Mouse (Mus musculus) erythroblast, embryonic 14.5 days (primary cell): ENCODE results near the gene Dtx1. TPM values are rescaled to one million over a fixed set of nuclear protein-coding genes. Genes with fewer than 3 reads are reported as not detected.

ENCODE experiments used
- H3K27me3 ChIP-seq: 2 replicates; pipeline ENCODE4 v1.6.1; 2012; ENCODE audit warnings: inconsistent platforms; ENCODE audit not compliant: control insufficient read depth
- H3K36me3 ChIP-seq: 2 replicates; pipeline ENCODE4 v1.6.1; 2012; ENCODE audit warnings: mild to moderate bottlenecking, inconsistent platforms; ENCODE audit not compliant: control insufficient read depth
- H3K4me1 ChIP-seq: 2 replicates; pipeline ENCODE4 v1.6.1; 2012; ENCODE audit warnings: inconsistent platforms; ENCODE audit not compliant: control insufficient read depth
- H3K4me3 ChIP-seq: replicated peaks from 2 replicates; pipeline ENCODE3; 2012; ENCODE audit warnings: moderate library complexity, mild to moderate bottlenecking, inconsistent platforms
- H3K9me3 ChIP-seq: 2 replicates; pipeline ENCODE4 v1.6.1; 2012; ENCODE audit warnings: low read length, inconsistent platforms, mixed read lengths; ENCODE audit not compliant: control insufficient read depth
- GATA1 ChIP-seq: IDR thresholded peaks from 2 replicates; pipeline ENCODE4 v1.6.1; 2012; ENCODE audit warnings: low read length, inconsistent platforms, mixed read lengths
- TAL1 ChIP-seq: IDR thresholded peaks from 3 replicates; pipeline ENCODE4 v1.6.1; 2012; ENCODE audit warnings: low read length, inconsistent platforms, mixed read lengths
- polyA plus RNA-seq: library from polyadenylated mRNA; stranded (reverse); fragments of >175 nt; gene quantifications from 2 replicates; pipeline ENCODE4 v1.2.3, GENCODE M21; 2012

The Dtx1 gene
- polyA plus RNA-seq, 1 experiment, result not detected

- H3K4me1 ChIP-seq, result no peaks in the 10 kb centered on the region; the same call in 1 of the 2 replicates
- H3K9me3 ChIP-seq, result peaks cover 4% of the 10 kb centered on the region
- H3K27me3 ChIP-seq, result peaks cover 7% of the 10 kb centered on the region; the same call in 1 of the 2 replicates
- no peak overlapping the region for H3K4me3 ChIP-seq
- TF ChIP-seq TAL1 (no peak), GATA1 (no peak)
- H3K36me3 ChIP-seq, result no peaks in the 10 kb centered on the region
These were observed 38.1 kb downstream of the Dtx1 start for GRCm38 (mm10) chr5:120673626-120674025.

GRCm38 (mm10) chr5:120671865-120672264 lies 39.9 kb downstream of the Dtx1 start:
- peaks cover under 1% of the 10 kb centered on the region; the same call in 1 of the 2 replicates for H3K27me3 ChIP-seq
- TF ChIP-seq TAL1, result no peak
- no peak for TF ChIP-seq GATA1
- no peaks in the 10 kb centered on the region for H3K9me3 ChIP-seq
- H3K36me3 ChIP-seq, result no peaks in the 10 kb centered on the region
- no peaks in the 10 kb centered on the region for H3K4me1 ChIP-seq
- H3K4me3 ChIP-seq, result no peak overlapping the region

GRCm38 (mm10) chr5:120670132-120670531 lies 41.6 kb downstream of the Dtx1 start:
- H3K4me3 ChIP-seq, result no peak overlapping the region
- TF ChIP-seq GATA1 (no peak), TAL1 (no peak)
- no peaks in the 10 kb centered on the region for H3K9me3 ChIP-seq
- H3K4me1 ChIP-seq, result no peaks in the 10 kb centered on the region
- no peaks in the 10 kb centered on the region for H3K36me3 ChIP-seq
- peaks cover 6% of the 10 kb centered on the region; the same call in 1 of the 2 replicates for H3K27me3 ChIP-seq

- peaks cover 6% of the 10 kb centered on the region; the same call in 1 of the 2 replicates for H3K27me3 ChIP-seq
- TF ChIP-seq GATA1 (no peak), TAL1 (no peak)
- H3K36me3 ChIP-seq, result no peaks in the 10 kb centered on the region
These were observed 43.0 kb downstream of the Dtx1 start for GRCm38 (mm10) chr5:120668761-120669160.

GRCm38 (mm10) chr5:120664888-120665287 lies 46.8 kb downstream of the Dtx1 start:
- TF ChIP-seq TAL1 (no peak), GATA1 (no peak)
- Histone ChIP-seq H3K4me3 (no peak overlapping the region), H3K9me3 (no peaks in the 10 kb centered on the region), H3K4me1 (no peaks in the 10 kb centered on the region), H3K36me3 (no peaks in the 10 kb centered on the region), H3K27me3 (peaks cover 14% of the 10 kb centered on the region)

More at GRCm38 (mm10) chr5:120668761-120669160, 43.0 kb downstream of the Dtx1 start:
- Histone ChIP-seq H3K4me3 (no peak overlapping the region), H3K4me1 (no peaks in the 10 kb centered on the region), H3K9me3 (no peaks in the 10 kb centered on the region)

GRCm38 (mm10) chr5:120660816-120661215 lies 50.9 kb downstream of the Dtx1 start:
- TF ChIP-seq TAL1 (no peak), GATA1 (no peak)
- no peak overlapping the region for H3K4me3 ChIP-seq
- no peaks in the 10 kb centered on the region for H3K4me1 ChIP-seq
- peaks cover 8% of the 10 kb centered on the region for H3K27me3 ChIP-seq
- no peaks in the 10 kb centered on the region for H3K36me3 ChIP-seq
- no peaks in the 10 kb centered on the region for H3K9me3 ChIP-seq

GRCm38 (mm10) chr5:120656281-120656751 lies 55.4 kb downstream of the Dtx1 start:
- H3K4me1 ChIP-seq, result peaks cover 4% of the 10 kb centered on the region
- H3K4me3 ChIP-seq, result no peak overlapping the region
- H3K36me3 ChIP-seq, result no peaks in the 10 kb centered on the region
- TF ChIP-seq TAL1, result no peak
- peaks cover 11% of the 10 kb centered on the region for H3K27me3 ChIP-seq
- H3K9me3 ChIP-seq, result no peaks in the 10 kb centered on the region

- H3K9me3 ChIP-seq, result no peaks in the 10 kb centered on the region
- peaks cover 26% of the 10 kb centered on the region for H3K27me3 ChIP-seq
- TF ChIP-seq TAL1, result no peak
- TF ChIP-seq GATA1, result no peak
- H3K36me3 ChIP-seq, result no peaks in the 10 kb centered on the region
- H3K4me3 ChIP-seq, result no peak overlapping the region
- H3K4me1 ChIP-seq, result peaks cover 13% of the 10 kb centered on the region
These were observed 57.9 kb downstream of the Dtx1 start for GRCm38 (mm10) chr5:120653873-120654272.

GRCm38 (mm10) chr5:120652915-120653701 lies 58.6 kb downstream of the Dtx1 start:
- H3K36me3 ChIP-seq, result no peaks in the 10 kb centered on the region
- H3K9me3 ChIP-seq, result no peaks in the 10 kb centered on the region
- TF ChIP-seq GATA1, result no peak
- TF ChIP-seq TAL1, result no peak
- peaks cover 34% of the 10 kb centered on the region for H3K27me3 ChIP-seq
- no peak overlapping the region for H3K4me3 ChIP-seq
- H3K4me1 ChIP-seq, result peaks cover 20% of the 10 kb centered on the region
